Mouse (Mus musculus) myocyte (in vitro differentiated cells): ENCODE data around the gene Wdr92.

Source experiments
- CEBPB ChIP-seq: IDR thresholded peaks from 2 replicates; pipeline ENCODE4 v1.6.1; 2011; ENCODE audit warnings: mild to moderate bottlenecking, moderate library complexity; ENCODE audit not compliant: poor library complexity, insufficient read depth, severe bottlenecking
- E2F4 ChIP-seq: IDR thresholded peaks from one replicate; pipeline ENCODE4 v1.6.1; 2011; ENCODE audit warnings: mild to moderate bottlenecking, control low read depth, moderate library complexity; ENCODE audit not compliant: insufficient read depth
- MAX ChIP-seq: IDR thresholded peaks from one replicate; pipeline ENCODE4 v1.6.1; 2011; ENCODE audit warnings: low read depth, mild to moderate bottlenecking, control low read depth
- MYOG ChIP-seq, 3 experiments: IDR thresholded peaks; one replicate each; pipeline ENCODE4 v1.6.1; 2011; ENCODE audit warnings: control low read depth in 2 of 3, low read depth in 2 of 3, mild to moderate bottlenecking in 2 of 3; ENCODE audit not compliant: insufficient read length in 2 of 3, control insufficient read depth in 1 of 3, insufficient read depth in 1 of 3
- POLR2A ChIP-seq: IDR thresholded peaks from one replicate; pipeline ENCODE4 v1.6.1; 2011; ENCODE audit warnings: low read depth, mild to moderate bottlenecking, control low read depth, moderate library complexity; ENCODE audit not compliant: insufficient read length
- POLR2AphosphoS2 ChIP-seq: IDR thresholded peaks from one replicate; pipeline ENCODE4 v1.6.1; 2011; ENCODE audit warnings: low read depth, control low read depth; ENCODE audit not compliant: insufficient read length
- REST ChIP-seq: IDR thresholded peaks from one replicate; pipeline ENCODE4 v1.6.1; 2011; ENCODE audit warnings: mild to moderate bottlenecking, control low read depth, moderate library complexity; ENCODE audit not compliant: insufficient read depth, insufficient read length
- SRF ChIP-seq: IDR thresholded peaks from one replicate; pipeline ENCODE4 v1.6.1; 2011; ENCODE audit warnings: low read depth; ENCODE audit not compliant: control insufficient read depth, insufficient read length
- TCF12 ChIP-seq: IDR thresholded peaks from one replicate; pipeline ENCODE4 v1.6.1; 2011; ENCODE audit warnings: mild to moderate bottlenecking, control low read depth; ENCODE audit not compliant: poor library complexity, insufficient read depth, severe bottlenecking
- USF1 ChIP-seq: IDR thresholded peaks from one replicate; pipeline ENCODE4 v1.6.1; 2011; ENCODE audit warnings: low read depth, mild to moderate bottlenecking, control low read depth, moderate library complexity

DNA sequence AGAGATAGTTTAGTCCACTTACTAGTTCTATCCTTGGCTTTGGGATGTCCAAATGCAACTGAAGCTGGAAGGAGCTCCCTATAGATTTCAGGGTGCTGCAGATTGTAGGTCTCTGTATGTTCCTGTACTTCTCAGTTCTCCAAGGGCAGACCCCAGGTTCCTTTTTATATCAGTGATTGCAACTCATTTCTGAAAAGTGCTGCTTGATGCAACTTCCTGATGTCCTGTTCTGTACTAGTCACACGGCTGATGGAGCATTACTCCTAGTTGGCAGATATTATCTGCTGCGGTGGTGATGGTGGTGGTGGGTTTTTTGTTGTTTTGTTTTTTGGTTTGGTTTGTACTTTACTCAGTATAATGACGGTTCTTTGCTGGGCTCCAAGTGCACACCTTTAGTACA is 1.2 kb upstream of the Wdr92 start:
- TF ChIP-seq MAX = no peak
- TF ChIP-seq POLR2A = no peak
- no peak for TF ChIP-seq POLR2AphosphoS2
- TF ChIP-seq E2F4 = no peak
- no peak for TF ChIP-seq CEBPB
- TF ChIP-seq USF1 = no peak
- no peak for TF ChIP-seq MYOG (IDR thresholded peaks at IDR 0.05; ENCODE audit: control insufficient read depth in 1 of 3, insufficient read depth in 1 of 3, insufficient read length in 2 of 3, low read depth in 2 of 3)
- TF ChIP-seq REST = no peak
- TF ChIP-seq TCF12 = no peak
- no peak for TF ChIP-seq SRF
